Mouse (Mus musculus) hindbrain, embryonic 11.5 days (tissue): Measurements from ENCODE around the gene Myh15. TPM values are rescaled to one million over a fixed set of nuclear protein-coding genes. Genes with fewer than 3 reads are reported as not detected.
A peak's percentile ranks its signal among the peaks of the same experiment; 100 is the strongest.

ENCODE experiments used
- ATAC-seq: fragments of 200-750 bp; cut with Nextera tagmentation; 2 replicates; pipeline ENCODE4 v1.8.0; 2017; ENCODE audit warnings: mild to moderate bottlenecking, moderate TSS enrichment, moderate library complexity; ENCODE audit not compliant: low FRiP score
- DNase-seq: peaks from one replicate; pipeline ENCODE4 v3.0.0-alpha.2; 2015; ENCODE audit warnings: low spot score
- H3K27ac ChIP-seq: fragments of 300-500 bp; sonication (generic); 2 replicates; pipeline ENCODE4 v1.5.1; 2014; ENCODE audit warnings: mild to moderate bottlenecking, low read depth, low read length
- H3K27me3 ChIP-seq: fragments of 300-500 bp; sonication (generic); 2 replicates; pipeline ENCODE4 v1.6.1; 2014; ENCODE audit warnings: mild to moderate bottlenecking, low read length, moderate library complexity, mixed read lengths; ENCODE audit not compliant: control insufficient read depth, insufficient read depth
- H3K36me3 ChIP-seq: fragments of 300-500 bp; sonication (generic); 2 replicates; pipeline ENCODE4 v1.6.1; 2014; ENCODE audit warnings: mild to moderate bottlenecking, low read length, moderate library complexity, mixed read lengths; ENCODE audit not compliant: control insufficient read depth, insufficient read depth
- H3K4me1 ChIP-seq: fragments of 300-500 bp; sonication (generic); replicated peaks from 2 replicates; pipeline ENCODE4 v1.6.1; 2014; ENCODE audit warnings: low read length, mixed read lengths; ENCODE audit not compliant: control insufficient read depth, insufficient read depth
- H3K4me2 ChIP-seq: fragments of 300-500 bp; sonication (generic); replicated peaks from 2 replicates; pipeline ENCODE4 v1.6.1; 2014; ENCODE audit warnings: mild to moderate bottlenecking, low read depth, low read length
- H3K4me3 ChIP-seq: fragments of 300-500 bp; sonication (generic); 2 replicates; pipeline ENCODE4 v1.5.1; 2014; ENCODE audit warnings: low read depth, low read length
- H3K9ac ChIP-seq: fragments of 300-500 bp; sonication (generic); 2 replicates; pipeline ENCODE4 v1.6.1; 2014; ENCODE audit warnings: low read depth, low read length
- H3K9me3 ChIP-seq: fragments of 300-500 bp; sonication (generic); 2 replicates; pipeline ENCODE4 v1.6.1; 2016; ENCODE audit warnings: low read length; ENCODE audit not compliant: control insufficient read depth
- WGBS: fragments of 180-500 bp; shearing (Covaris S2); extraction: QIAGEN DNeasy Blood & Tissue Kit; methylation state at CpG from one replicate; pipeline ENCODE4 v1.1.7; 2014; 5-methylcytosine and 5-hydroxymethylcytosine counted together
- polyA plus RNA-seq: library from polyadenylated mRNA; unstranded; fragments of >200 nt; fragmentation: Nextera tagmentation; extraction: Ambion mirVana; gene quantifications from 2 replicates; pipeline ENCODE4 v1.2.1, GENCODE M21; 2014

The Myh15 gene
- 0.03 TPM in 1 of 2 replicates, not detected in the other for polyA plus RNA-seq

GRCm38 (mm10) chr16:49057186-49057585 is at the start of gene Myh15:
Gene Myh15, plus strand, starts transcription at chr16:49057486.
- Histone ChIP-seq H3K9me3 (no peaks in the 10 kb centered on the region), H3K27ac (no peak within 1 kb of the TSS), H3K36me3 (no peaks in the 10 kb centered on the region), H3K9ac (no peak within 1 kb of the TSS), H3K4me1 (no peaks in the 10 kb centered on the region), H3K27me3 (no peaks in the 10 kb centered on the region), H3K4me3 (no peak within 1 kb of the TSS), H3K4me2 (no peak within 1 kb of the TSS)
- whole genome bisulfite sequencing = 92% methylated on average over 1 of the region's 1 CpGs
- ATAC-seq = no peak
- no peak for DNase-seq

DNA sequence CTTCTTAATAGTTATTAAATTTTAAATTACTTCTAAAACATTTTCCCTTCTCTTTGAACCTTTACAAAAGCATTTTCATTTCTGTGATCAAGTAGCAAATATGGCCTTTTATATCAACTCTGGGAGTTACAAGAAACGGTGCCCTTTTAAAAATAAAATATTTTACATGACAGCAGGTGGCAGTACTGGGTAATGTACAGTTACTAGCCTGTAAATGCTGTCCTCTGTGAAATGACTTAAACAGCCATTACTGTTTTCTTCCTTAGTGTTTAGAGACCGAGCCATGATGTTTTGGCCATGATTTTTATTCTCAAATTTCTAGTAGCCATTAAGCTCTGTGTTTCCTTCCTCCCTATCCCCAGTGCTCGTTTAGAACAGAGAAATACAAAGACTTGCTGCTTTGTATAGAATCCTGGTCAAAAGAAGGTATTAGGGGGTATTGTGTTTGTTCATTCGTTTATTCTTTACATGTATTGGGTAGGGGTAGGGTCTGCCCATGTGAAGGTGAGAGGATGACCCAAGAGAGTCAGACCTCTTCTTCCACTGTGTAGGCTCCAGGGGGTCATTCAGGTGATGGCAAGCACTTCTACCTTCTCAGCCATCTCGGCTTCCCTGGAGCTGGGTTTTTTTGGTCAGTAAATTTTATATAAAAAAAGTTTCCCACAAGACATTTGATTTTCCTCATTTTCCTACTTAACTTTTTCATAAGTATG is 40.5 kb upstream of the Myh15 start:
- DNase-seq (peak; percentile 18), ATAC-seq (no peak)
- H3K27ac ChIP-seq = no peak overlapping the region
- WGBS = 78% methylated on average over 5 of the region's 5 CpGs
- no peaks in the 10 kb centered on the region for H3K4me1 ChIP-seq
- no peak overlapping the region for H3K4me2 ChIP-seq
- no peak overlapping the region for H3K4me3 ChIP-seq
- no peaks in the 10 kb centered on the region for H3K9me3 ChIP-seq
- no peaks in the 10 kb centered on the region for H3K36me3 ChIP-seq
- H3K27me3 ChIP-seq = no peaks in the 10 kb centered on the region
- H3K9ac ChIP-seq = no peak overlapping the region

GRCm38 (mm10) chr16:49035852-49036251 is 21.4 kb upstream of the Myh15 start:
- H3K27me3 ChIP-seq = no peaks in the 10 kb centered on the region
- ATAC-seq = no peak
- no peak overlapping the region for H3K4me2 ChIP-seq
- H3K27ac ChIP-seq = no peak overlapping the region
- H3K36me3 ChIP-seq = no peaks in the 10 kb centered on the region
- no peak overlapping the region for H3K9ac ChIP-seq
- 92% methylated on average over 4 of the region's 4 CpGs for WGBS
- H3K4me1 ChIP-seq = no peaks in the 10 kb centered on the region
- H3K9me3 ChIP-seq = no peaks in the 10 kb centered on the region
- no peak overlapping the region for H3K4me3 ChIP-seq
- DNase-seq = no peak

DNA sequence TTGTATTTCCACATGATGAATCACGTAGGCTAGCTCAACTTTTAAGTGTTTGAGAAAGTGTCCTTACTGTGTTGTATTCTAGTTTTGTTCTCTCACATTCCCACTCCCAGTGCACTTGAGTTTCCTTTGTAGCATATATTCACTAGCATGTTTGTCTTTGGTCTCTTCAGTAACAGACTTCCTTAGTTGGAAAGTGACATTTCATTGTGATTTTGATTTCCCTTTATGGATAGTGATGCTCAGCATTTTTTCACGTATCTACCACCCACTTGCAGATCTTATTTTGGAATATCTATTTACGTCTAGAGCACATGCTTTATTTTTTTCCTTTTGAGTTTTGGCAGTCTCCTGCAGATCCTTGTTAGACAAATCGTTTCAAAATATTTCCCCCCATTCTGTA is 19.5 kb upstream of the Myh15 start:
- no peaks in the 10 kb centered on the region for H3K9me3 ChIP-seq
- WGBS = 82% methylated on average over 4 of the region's 4 CpGs
- no peak overlapping the region for H3K9ac ChIP-seq
- no peak overlapping the region for H3K4me3 ChIP-seq
- H3K36me3 ChIP-seq = no peaks in the 10 kb centered on the region
- H3K27ac ChIP-seq = no peak overlapping the region
- ATAC-seq (no peak), DNase-seq (no peak)
- no peak overlapping the region for H3K4me2 ChIP-seq
- H3K27me3 ChIP-seq = no peaks in the 10 kb centered on the region
- no peaks in the 10 kb centered on the region for H3K4me1 ChIP-seq

- H3K36me3 ChIP-seq = no peaks in the 10 kb centered on the region
- H3K9me3 ChIP-seq = no peaks in the 10 kb centered on the region
- ATAC-seq (no peak), DNase-seq (no peak)
- H3K27me3 ChIP-seq = no peaks in the 10 kb centered on the region
- 79% methylated on average over 3 of the region's 3 CpGs for WGBS
- no peak overlapping the region for H3K27ac ChIP-seq
- no peak overlapping the region for H3K4me2 ChIP-seq
- no peak overlapping the region for H3K9ac ChIP-seq
- H3K4me3 ChIP-seq = no peak overlapping the region
- H3K4me1 ChIP-seq = no peaks in the 10 kb centered on the region
These were observed 16.6 kb upstream of the Myh15 start for GRCm38 (mm10) chr16:49040554-49041221.

GRCm38 (mm10) chr16:49049214-49049613 is 8.1 kb upstream of the Myh15 start:
- no peaks in the 10 kb centered on the region for H3K36me3 ChIP-seq
- ATAC-seq (no peak), DNase-seq (no peak)
- no peak overlapping the region for H3K4me2 ChIP-seq
- H3K4me1 ChIP-seq = no peaks in the 10 kb centered on the region
- no peak overlapping the region for H3K9ac ChIP-seq
- no peaks in the 10 kb centered on the region for H3K9me3 ChIP-seq
- H3K4me3 ChIP-seq = no peak overlapping the region
- H3K27ac ChIP-seq = no peak overlapping the region
- no peaks in the 10 kb centered on the region for H3K27me3 ChIP-seq

DNA sequence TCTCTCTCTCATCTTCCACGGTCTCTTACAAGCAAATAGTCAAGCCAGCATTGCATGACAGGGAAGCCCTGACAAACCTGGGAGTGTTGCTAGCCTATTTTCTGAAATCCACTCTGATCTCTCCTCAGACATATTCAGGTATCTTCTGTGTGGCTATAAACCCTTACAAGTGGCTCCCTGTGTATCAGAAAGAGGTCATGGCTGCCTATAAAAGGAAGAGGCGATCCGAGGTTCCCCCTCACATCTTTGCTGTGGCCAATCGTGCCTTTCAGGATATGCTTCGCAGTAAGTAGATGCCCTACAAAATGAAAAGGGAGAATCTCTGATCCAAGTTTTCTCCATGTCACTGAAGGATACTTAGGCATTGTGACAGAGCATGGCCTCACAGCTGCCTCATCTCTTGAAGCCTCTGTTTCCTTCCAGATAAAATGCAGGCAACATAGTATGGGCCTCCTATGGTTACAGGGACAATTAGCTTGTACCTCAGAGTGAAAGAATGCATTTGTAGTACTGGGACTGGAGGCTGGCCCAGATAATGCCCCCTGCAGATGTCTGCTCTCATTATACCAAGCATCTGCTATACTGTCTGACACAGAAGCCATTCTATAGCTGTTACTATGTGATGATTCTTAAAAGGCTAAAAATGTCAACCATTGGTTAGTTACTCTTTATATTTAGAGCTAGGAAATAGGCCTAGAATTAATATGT is 12.1 kb downstream of the Myh15 start:
- peak; percentile 71; the same call in 1 of the 2 replicates for ATAC-seq

DNA sequence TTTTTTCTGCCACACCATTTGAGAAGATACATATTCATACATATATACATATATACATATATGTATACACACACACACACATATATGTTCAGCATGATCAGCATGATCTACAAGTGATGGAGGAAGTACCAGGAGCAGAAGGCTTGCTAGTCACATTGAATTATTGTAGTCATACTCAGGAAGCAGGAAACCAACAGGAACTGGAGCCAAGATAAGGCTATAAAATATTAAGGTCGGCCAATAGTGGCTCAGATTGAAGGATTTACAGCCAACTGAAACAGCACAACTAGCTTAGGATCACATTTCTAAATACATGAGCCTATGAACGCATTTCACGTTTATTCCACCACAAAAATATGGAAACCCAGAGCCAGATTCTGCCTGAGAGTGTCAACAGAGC is 14.0 kb downstream of the Myh15 start:
- Histone ChIP-seq H3K4me3 (no peak overlapping the region), H3K4me2 (no peak overlapping the region), H3K27ac (no peak overlapping the region), H3K9me3 (no peaks in the 10 kb centered on the region), H3K27me3 (no peaks in the 10 kb centered on the region), H3K36me3 (no peaks in the 10 kb centered on the region), H3K4me1 (no peaks in the 10 kb centered on the region), H3K9ac (no peak overlapping the region)
- 81% methylated on average over 3 of the region's 3 CpGs for WGBS
- DNase-seq (no peak), ATAC-seq (no peak)

More for the DNA sequence above, 12.1 kb downstream of the Myh15 start:
- Histone ChIP-seq H3K36me3 (no peaks in the 10 kb centered on the region), H3K9ac (no peak overlapping the region), H3K9me3 (no peaks in the 10 kb centered on the region), H3K4me3 (no peak overlapping the region), H3K4me1 (no peaks in the 10 kb centered on the region), H3K4me2 (no peak overlapping the region), H3K27ac (no peak overlapping the region), H3K27me3 (no peaks in the 10 kb centered on the region)
- WGBS = 72% methylated on average over 5 of the region's 5 CpGs
- DNase-seq = no peak
